Mouse (Mus musculus): ENCODE data around the gene Gpr162.

DNA sequence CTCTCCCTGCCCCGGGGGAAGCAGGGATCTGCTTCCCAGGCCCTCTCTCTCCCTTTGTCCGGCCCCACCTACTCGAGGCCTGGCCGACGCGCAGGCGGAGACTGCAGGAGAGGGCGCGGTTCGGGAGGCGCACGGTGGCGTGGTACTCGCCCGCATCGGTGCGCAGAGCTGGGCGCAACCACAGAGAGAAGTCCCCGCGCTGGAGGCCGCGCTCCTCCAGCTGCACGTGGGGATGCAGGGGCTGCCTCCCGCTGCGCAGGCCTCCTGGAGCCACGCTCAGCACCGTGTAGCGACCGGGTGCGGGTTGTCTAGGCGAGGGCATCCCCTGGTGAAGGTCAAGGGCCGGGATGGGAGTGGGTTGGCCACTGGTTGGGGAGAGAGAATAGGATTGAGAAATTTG is 46.2 kb upstream of the Gpr162 start:
- no peak for TF ChIP-seq POLR2A (IDR thresholded peaks at IDR 0.05; ENCODE audit: extremely low read depth, insufficient read depth, low read length)
- no peak for TF ChIP-seq CTCF (IDR thresholded peaks at IDR 0.05; ENCODE audit: extremely low read depth, insufficient read depth, low read length)

Data from cortical plate, adult 2 months (tissue).